Mouse (Mus musculus): ENCODE data around the gene Sel1l3. TPM values are rescaled to one million over a fixed set of nuclear protein-coding genes. Genes with fewer than 3 reads are reported as not detected.
A peak's percentile ranks its signal among the peaks of the same experiment; 100 is the strongest.

Sel1l3 gene
- total and polyA plus RNA-seq, 3 experiments: 0.86 to 1.6 (median 1.5) TPM

GRCm38 (mm10) chr5:53112942-53113341, 100.8 kb downstream of the Sel1l3 start:
- 94% methylated on average over 5 of the region's 5 CpGs for WGBS
- Histone ChIP-seq H3K9ac (ENCODE audit: low read depth, low read length) (no peak overlapping the region), H3K4me3 (no peak overlapping the region), H3K27ac (no peak overlapping the region), H3K4me1 (ENCODE audit: control insufficient read depth, insufficient read depth, low read length) (no peaks in the 10 kb centered on the region), H3K27me3 (ENCODE audit: control insufficient read depth, insufficient read depth, low read length) (no peaks in the 10 kb centered on the region), H3K79me2 (replicated peaks; ENCODE audit: control insufficient read depth, insufficient read depth, low read length) (no peaks in the 10 kb centered on the region), H3K36me3 (ENCODE audit: control insufficient read depth, insufficient read depth, low read length) (no peaks in the 10 kb centered on the region)
- DNase-seq: no peak
- intact Hi-C loops (cut with DNase I): no loop called here
- TF ChIP-seq CTCF (IDR thresholded peaks at IDR 0.05) (peak; percentile 31), EP300 (IDR thresholded peaks at IDR 0.05; ENCODE audit: insufficient read depth, low read depth, low read length) (no peak)

DNA sequence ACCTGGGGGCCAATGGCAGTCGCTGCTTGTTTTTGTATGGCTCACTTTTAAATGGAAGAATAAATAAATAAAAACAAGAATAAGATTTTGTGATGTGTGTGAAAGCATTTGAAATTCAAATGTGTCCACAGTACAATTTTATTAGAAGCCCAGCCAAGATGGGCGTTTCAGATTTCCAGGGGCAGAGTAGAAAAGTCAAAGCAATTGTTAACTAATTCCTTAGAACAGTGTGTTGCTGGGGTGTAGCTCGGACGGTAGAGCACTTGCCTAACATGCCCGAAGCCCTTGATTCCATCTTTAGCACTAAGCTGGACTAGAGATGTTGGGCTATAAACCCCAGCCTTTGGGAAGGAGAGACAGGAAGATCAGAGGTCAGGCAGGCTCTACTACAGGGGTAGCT, 102.7 kb downstream of the Sel1l3 start:
- intact Hi-C loops (cut with DNase I): no loop called here
- no peak for DNase-seq
- Histone ChIP-seq H3K27me3 (ENCODE audit: control insufficient read depth, insufficient read depth, low read length) (no peaks in the 10 kb centered on the region), H3K36me3 (ENCODE audit: control insufficient read depth, insufficient read depth, low read length) (no peaks in the 10 kb centered on the region), H3K27ac (no peak overlapping the region), H3K79me2 (replicated peaks; ENCODE audit: control insufficient read depth, insufficient read depth, low read length) (no peaks in the 10 kb centered on the region), H3K4me3 (no peak overlapping the region), H3K4me1 (ENCODE audit: control insufficient read depth, insufficient read depth, low read length) (no peaks in the 10 kb centered on the region), H3K9ac (ENCODE audit: low read depth, low read length) (no peak overlapping the region)
- TF ChIP-seq CTCF (IDR thresholded peaks at IDR 0.05): no peak
- no peak for TF ChIP-seq EP300 (IDR thresholded peaks at IDR 0.05; ENCODE audit: insufficient read depth, low read depth, low read length)
- TF ChIP-seq POLR2A (IDR thresholded peaks at IDR 0.05; ENCODE audit: insufficient read depth, low read depth, low read length): no peak
- WGBS: 72% methylated on average over 5 of the region's 5 CpGs

DNA sequence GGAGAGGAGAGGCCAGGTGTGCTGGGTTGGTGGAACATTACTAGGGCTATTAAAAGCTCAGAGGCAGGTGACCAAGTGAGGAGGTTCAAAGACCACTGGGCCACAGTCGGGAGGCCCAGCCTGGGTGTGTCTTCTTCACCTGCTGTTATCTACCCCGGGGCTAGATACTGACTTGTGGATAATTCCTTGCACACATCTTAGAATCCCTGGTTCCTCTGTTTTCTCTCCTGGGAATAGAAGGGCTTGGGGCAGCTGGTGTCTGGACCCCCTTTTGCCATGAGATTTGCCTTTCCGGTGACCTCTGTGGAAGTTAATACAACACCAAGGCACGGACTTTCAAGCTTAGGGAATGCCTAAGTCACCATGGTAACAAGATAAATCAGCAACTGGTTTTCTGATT, 103.5 kb downstream of the Sel1l3 start:
- H3K27ac ChIP-seq: no peak overlapping the region
- no peaks in the 10 kb centered on the region for H3K4me1 ChIP-seq (ENCODE audit: control insufficient read depth, insufficient read depth, low read length)
- no peak overlapping the region for H3K4me3 ChIP-seq
- intact Hi-C loops (cut with DNase I): no loop called here
- WGBS: 65% methylated on average over 4 of the region's 4 CpGs
- no peaks in the 10 kb centered on the region for H3K27me3 ChIP-seq (ENCODE audit: control insufficient read depth, insufficient read depth, low read length)
- H3K36me3 ChIP-seq (ENCODE audit: control insufficient read depth, insufficient read depth, low read length): no peaks in the 10 kb centered on the region
- no peaks in the 10 kb centered on the region for H3K79me2 ChIP-seq (replicated peaks; ENCODE audit: control insufficient read depth, insufficient read depth, low read length)
- TF ChIP-seq CTCF (IDR thresholded peaks at IDR 0.05) (no peak), POLR2A (IDR thresholded peaks at IDR 0.05; ENCODE audit: insufficient read depth, low read depth, low read length) (no peak), EP300 (IDR thresholded peaks at IDR 0.05; ENCODE audit: insufficient read depth, low read depth, low read length) (no peak)
- DNase-seq: no peak
- H3K9ac ChIP-seq (ENCODE audit: low read depth, low read length): no peak overlapping the region

GRCm38 (mm10) chr5:53108668-53109067, 105.1 kb downstream of the Sel1l3 start:
- WGBS: 84% methylated on average over 1 of the region's 1 CpGs
- no peaks in the 10 kb centered on the region for H3K4me1 ChIP-seq (ENCODE audit: control insufficient read depth, insufficient read depth, low read length)
- intact Hi-C loops (cut with DNase I): no loop called here

DNA sequence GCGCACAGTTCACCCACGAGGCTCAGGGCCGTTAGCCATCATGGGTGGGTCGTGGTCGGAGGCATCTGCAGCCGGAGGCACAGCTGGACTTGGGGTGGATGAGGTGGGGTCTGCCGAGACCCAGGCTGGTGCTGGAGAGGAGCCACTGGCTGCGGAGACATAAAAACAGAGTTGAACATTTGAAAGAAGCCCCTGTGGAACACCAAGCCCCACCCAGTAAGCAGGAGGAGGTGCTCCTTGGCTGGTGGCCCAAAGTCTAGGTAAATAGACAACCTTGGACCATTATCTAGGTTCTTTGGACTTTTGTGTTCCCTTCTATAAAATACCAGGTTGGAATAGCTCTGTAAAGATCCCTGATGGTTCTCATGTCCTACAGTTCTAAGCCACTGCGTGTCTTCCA, 105.7 kb downstream of the Sel1l3 start:
- intact Hi-C loops (cut with DNase I): no loop called here
- H3K4me3 ChIP-seq: no peak overlapping the region

More at GRCm38 (mm10) chr5:53108668-53109067, 105.1 kb downstream of the Sel1l3 start:
- H3K27me3 ChIP-seq (ENCODE audit: control insufficient read depth, insufficient read depth, low read length): no peaks in the 10 kb centered on the region
- DNase-seq: no peak
- no peak overlapping the region for H3K4me3 ChIP-seq
- no peak overlapping the region for H3K9ac ChIP-seq (ENCODE audit: low read depth, low read length)
- no peaks in the 10 kb centered on the region for H3K79me2 ChIP-seq (replicated peaks; ENCODE audit: control insufficient read depth, insufficient read depth, low read length)
- no peak overlapping the region for H3K27ac ChIP-seq
- H3K36me3 ChIP-seq (ENCODE audit: control insufficient read depth, insufficient read depth, low read length): no peaks in the 10 kb centered on the region
- TF ChIP-seq CTCF (IDR thresholded peaks at IDR 0.05) (peak; percentile 34), EP300 (IDR thresholded peaks at IDR 0.05; ENCODE audit: insufficient read depth, low read depth, low read length) (no peak), POLR2A (IDR thresholded peaks at IDR 0.05; ENCODE audit: insufficient read depth, low read depth, low read length) (no peak)

GRCm38 (mm10) chr5:53106731-53107130, 107.0 kb downstream of the Sel1l3 start:
- Histone ChIP-seq H3K36me3 (ENCODE audit: control insufficient read depth, insufficient read depth, low read length) (no peaks in the 10 kb centered on the region), H3K9ac (ENCODE audit: low read depth, low read length) (no peak overlapping the region), H3K79me2 (replicated peaks; ENCODE audit: control insufficient read depth, insufficient read depth, low read length) (no peaks in the 10 kb centered on the region), H3K27ac (no peak overlapping the region), H3K4me3 (no peak overlapping the region), H3K27me3 (ENCODE audit: control insufficient read depth, insufficient read depth, low read length) (no peaks in the 10 kb centered on the region), H3K4me1 (ENCODE audit: control insufficient read depth, insufficient read depth, low read length) (no peaks in the 10 kb centered on the region)
- TF ChIP-seq CTCF (IDR thresholded peaks at IDR 0.05) (no peak), POLR2A (IDR thresholded peaks at IDR 0.05; ENCODE audit: insufficient read depth, low read depth, low read length) (no peak), EP300 (IDR thresholded peaks at IDR 0.05; ENCODE audit: insufficient read depth, low read depth, low read length) (no peak)
- intact Hi-C loops (cut with DNase I): no loop called here
- no peak for DNase-seq
- 34% methylated on average over 4 of the region's 4 CpGs for WGBS

More for the DNA sequence above, 105.7 kb downstream of the Sel1l3 start:
- no peak for DNase-seq
- TF ChIP-seq EP300 (IDR thresholded peaks at IDR 0.05; ENCODE audit: insufficient read depth, low read depth, low read length) (no peak), CTCF (IDR thresholded peaks at IDR 0.05) (no peak), POLR2A (IDR thresholded peaks at IDR 0.05; ENCODE audit: insufficient read depth, low read depth, low read length) (no peak)
- Histone ChIP-seq H3K36me3 (ENCODE audit: control insufficient read depth, insufficient read depth, low read length) (no peaks in the 10 kb centered on the region), H3K79me2 (replicated peaks; ENCODE audit: control insufficient read depth, insufficient read depth, low read length) (no peaks in the 10 kb centered on the region), H3K27me3 (ENCODE audit: control insufficient read depth, insufficient read depth, low read length) (no peaks in the 10 kb centered on the region), H3K27ac (no peak overlapping the region), H3K4me1 (ENCODE audit: control insufficient read depth, insufficient read depth, low read length) (no peaks in the 10 kb centered on the region), H3K9ac (ENCODE audit: low read depth, low read length) (no peak overlapping the region)
- WGBS: 68% methylated on average over 9 of the region's 9 CpGs
